Mouse (Mus musculus) urinary bladder, postnatal 25 days (tissue): ENCODE results near the gene Shc3.

Experiments
- DNase-seq: peaks from one replicate; pipeline ENCODE4 v3.0.0; 2022; ENCODE audit warnings: low spot score

Shc3 gene

DNA sequence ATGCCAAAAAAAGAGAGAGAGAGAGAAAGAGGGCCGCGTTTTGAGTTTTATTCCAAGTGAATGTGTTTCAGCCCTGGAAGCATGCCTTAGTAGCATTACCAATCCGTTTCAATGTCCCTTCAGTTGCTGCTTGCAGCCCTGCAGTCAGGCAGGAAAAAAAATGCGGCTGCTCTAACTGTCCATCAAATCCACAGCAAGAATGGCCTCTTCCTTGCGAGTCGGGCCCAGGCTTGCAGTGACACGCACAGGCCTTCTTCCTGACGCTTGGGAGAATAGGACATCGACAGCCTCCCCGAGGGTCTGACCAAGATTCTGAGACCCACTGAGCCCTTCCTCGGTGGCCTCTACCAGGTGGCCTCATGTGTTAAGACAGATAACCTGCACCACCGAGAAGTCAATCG is 718 bp downstream of the Shc3 start:
- DNase-seq = no peak

DNA sequence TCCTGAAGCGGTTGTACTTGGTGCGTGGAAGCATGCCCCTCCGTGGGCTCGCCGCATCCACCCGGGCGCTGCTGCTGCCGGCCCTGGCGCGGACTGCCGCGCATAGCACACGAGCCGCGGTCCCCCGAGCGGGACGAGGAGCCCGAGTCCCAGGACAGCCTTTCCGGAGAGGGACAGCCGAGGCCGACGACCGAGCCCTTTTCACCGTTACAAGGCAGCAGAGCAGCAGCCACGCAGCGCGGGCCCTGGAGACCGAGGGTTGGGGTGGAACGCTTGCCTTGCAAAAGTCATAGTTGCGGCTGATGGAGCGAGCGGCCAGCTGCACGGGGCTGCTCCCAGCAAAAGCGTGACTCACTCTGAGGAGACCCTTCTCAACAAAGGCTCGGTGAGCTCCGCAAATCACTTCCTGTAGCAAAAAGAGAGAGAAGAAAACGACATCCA is 1.8 kb downstream of the Shc3 start:
- no peak for DNase-seq

- no peak for DNase-seq
Observed at GRCm38 (mm10) chr13:51567078-51567395, 2.2 kb downstream of the Shc3 start.

GRCm38 (mm10) chr13:51566371-51567077 is 2.7 kb downstream of the Shc3 start:
- no peak for DNase-seq

DNA sequence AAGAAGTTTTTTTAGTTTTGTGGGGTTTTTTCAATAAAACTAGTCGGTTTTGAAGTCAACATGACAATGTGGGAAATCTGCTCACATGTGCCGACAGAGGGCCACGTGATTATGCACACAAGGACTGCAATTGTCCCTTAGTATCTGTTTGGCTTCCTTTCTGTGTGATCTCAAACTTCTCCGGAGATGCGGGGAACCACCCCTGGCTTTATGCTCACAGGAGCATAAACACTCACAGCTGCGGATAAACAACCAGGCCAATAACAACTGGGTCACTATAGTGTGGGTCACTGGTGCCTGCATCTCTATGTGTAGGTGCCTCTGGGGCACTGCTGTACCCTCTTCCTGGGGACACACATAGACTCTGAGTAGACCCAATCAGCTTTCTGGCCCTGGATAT is 4.5 kb downstream of the Shc3 start:
- DNase-seq = no peak

- no peak for DNase-seq
Observed at GRCm38 (mm10) chr13:51553343-51553742, 15.9 kb downstream of the Shc3 start.

- no peak for DNase-seq
Observed at GRCm38 (mm10) chr13:51552233-51552632, 17.0 kb downstream of the Shc3 start.

DNA sequence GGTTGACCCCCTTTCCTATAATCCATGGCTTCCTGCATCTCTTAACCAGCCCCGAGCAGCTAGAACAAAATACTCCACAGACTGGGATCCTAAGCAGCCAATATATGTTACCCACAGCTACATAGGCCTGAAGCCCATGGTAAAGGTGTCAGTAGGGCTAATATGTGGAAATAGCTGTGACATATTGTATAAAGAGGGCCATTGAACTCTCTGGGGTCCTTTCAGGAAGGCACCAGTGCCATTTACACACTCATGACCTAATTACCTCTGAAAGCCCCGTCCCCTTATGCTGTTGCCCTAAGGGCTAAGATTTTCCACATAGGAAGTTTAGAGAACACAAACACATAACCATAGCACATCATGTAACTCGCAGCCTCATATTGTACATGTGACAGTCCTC is 17.4 kb downstream of the Shc3 start:
- no peak for DNase-seq

DNA sequence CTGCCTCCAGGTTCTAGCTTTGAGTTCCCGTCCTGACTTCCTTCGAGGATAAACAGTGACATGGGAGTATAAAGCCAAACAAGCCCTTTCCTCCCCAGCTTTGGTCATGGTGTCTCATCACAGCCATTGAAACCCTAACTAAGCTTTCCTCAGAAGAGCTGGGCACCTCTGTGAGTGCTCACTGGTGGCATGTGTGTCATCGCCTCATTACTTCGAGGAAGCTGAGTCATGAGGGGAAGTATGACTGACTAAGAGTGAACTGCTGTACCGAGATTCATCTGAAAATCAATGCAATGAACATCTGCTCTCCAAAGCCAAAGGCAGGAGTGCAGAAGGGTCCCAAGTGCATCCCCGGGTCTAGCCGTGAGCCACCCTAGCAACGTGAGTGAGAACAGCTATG is 29.4 kb downstream of the Shc3 start:
- no peak for DNase-seq

- no peak for DNase-seq
Observed at GRCm38 (mm10) chr13:51535326-51535725, 33.9 kb downstream of the Shc3 start.

GRCm38 (mm10) chr13:51526480-51526879 is 42.7 kb downstream of the Shc3 start:
- no peak for DNase-seq

- DNase-seq = no peak
Observed at GRCm38 (mm10) chr13:51524316-51524715, 44.9 kb downstream of the Shc3 start.

GRCm38 (mm10) chr13:51523311-51523710 is 45.9 kb downstream of the Shc3 start:
- DNase-seq = no peak

GRCm38 (mm10) chr13:51518880-51519279 is 50.3 kb downstream of the Shc3 start:
- DNase-seq = no peak

GRCm38 (mm10) chr13:51517943-51518342 is 51.3 kb downstream of the Shc3 start:
- no peak for DNase-seq

- DNase-seq = no peak
Observed at GRCm38 (mm10) chr13:51508836-51509235, 60.4 kb downstream of the Shc3 start.

GRCm38 (mm10) chr13:51505711-51506110 is 63.5 kb downstream of the Shc3 start:
- DNase-seq = no peak

GRCm38 (mm10) chr13:51499769-51500168 is 69.5 kb downstream of the Shc3 start:
- no peak for DNase-seq

DNA sequence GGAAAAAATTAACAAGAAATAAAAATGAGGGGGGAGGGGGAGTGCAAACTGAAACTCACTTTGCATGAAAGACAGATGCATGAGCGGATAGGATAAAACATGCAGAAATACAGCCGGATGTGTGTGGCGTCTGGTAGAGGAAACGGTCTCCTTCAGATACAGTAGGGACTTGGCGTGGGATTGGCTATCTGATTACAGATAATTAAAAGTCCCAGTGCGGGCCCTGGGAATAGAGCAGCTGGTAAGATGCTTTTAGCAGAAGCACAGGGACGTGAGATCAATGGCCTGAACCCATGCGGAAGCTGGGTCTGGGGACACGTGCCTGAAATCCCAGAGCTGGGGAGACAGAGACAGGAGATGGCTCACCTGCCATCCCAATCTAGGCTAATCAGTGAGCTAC is 75.5 kb downstream of the Shc3 start:
- DNase-seq = no peak

DNA sequence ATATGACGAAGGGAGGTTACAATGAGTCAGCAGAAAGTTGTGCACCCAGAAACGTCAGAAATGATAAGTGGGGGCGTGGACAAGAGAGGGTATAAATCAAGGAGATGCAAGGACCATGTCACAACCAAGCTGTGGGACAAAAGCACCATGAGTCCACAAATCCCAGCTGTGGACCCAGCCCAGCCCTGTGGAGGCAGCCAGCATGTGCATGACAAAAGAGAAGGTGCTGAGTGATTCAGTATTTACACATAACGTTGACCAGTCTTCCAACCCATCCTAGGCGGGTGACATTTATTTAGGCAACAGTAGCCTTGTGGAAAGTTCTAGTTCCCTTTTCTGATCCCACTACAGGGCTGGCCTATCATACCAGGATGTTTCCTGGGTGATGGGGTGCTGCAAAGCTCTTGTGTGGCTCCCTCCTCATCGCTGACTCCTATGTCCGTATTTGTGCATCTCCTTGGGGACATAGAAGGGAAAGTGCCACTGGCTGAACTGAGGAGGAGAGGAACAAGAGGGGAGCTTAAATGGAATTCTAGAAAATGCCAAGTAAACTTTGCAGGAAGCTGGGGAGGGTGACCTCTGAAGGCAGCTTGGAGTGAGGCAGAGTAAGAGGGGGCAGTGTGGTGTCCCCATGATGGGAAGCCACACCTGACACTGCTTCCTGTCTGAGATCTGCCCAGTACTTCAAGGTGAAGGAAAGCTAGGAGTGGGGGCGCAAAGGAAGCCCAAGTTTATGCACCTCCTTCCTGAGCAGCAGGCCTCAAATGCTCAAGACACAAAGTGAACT is 77.4 kb downstream of the Shc3 start:
- DNase-seq = no peak

GRCm38 (mm10) chr13:51490195-51490594 is 79.0 kb downstream of the Shc3 start:
- DNase-seq = no peak

GRCm38 (mm10) chr13:51488945-51489344 is 80.3 kb downstream of the Shc3 start:
- no peak for DNase-seq

DNA sequence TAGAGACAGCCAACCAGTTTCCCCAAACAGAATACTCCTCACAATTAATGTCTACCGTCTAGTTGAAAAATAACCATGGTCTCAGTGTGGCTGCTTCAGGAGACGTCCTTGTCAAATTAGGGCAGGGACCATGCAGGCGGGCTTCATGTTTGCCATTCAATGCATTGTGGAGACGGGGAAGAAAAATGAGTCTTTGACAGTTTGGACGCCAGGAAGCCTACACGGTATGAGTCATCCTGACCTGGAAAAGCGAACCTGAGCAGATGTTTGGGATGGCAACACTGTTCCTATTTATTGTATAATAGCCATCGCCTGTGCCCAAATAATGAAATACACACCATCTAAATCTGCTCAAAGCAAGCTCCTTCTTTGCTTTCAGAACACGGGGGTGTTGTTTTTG is 83.9 kb downstream of the Shc3 start:
- DNase-seq = no peak

- no peak for DNase-seq
Observed at GRCm38 (mm10) chr13:51482786-51483185, 86.4 kb downstream of the Shc3 start.
